Mouse (Mus musculus) hindbrain, embryonic 14.5 days (tissue): Measurements from ENCODE around the gene Cplx2. TPM values are rescaled to one million over a fixed set of nuclear protein-coding genes. Genes with fewer than 3 reads are reported as not detected.
A peak's percentile ranks its signal among the peaks of the same experiment; 100 is the strongest.

ENCODE experiments used
- ATAC-seq: fragments of 200-750 bp; cut with Nextera tagmentation; 2 replicates; pipeline ENCODE4 v1.8.0; 2017; ENCODE audit warnings: moderate number of reproducible peaks, mild to moderate bottlenecking, moderate TSS enrichment, moderate library complexity; ENCODE audit not compliant: low FRiP score
- DNase-seq: peaks from one replicate; pipeline ENCODE4 v3.0.0-alpha.2; 2015; ENCODE audit warnings: low spot score
- H3K27ac ChIP-seq: fragments of 300-500 bp; sonication (generic); 2 replicates; pipeline ENCODE4 v1.5.1; 2014; ENCODE audit warnings: mild to moderate bottlenecking, moderate library complexity
- H3K27me3 ChIP-seq: fragments of 300-500 bp; sonication (generic); 2 replicates; pipeline ENCODE4 v1.6.1; 2014; ENCODE audit warnings: mild to moderate bottlenecking, low read length, mixed read lengths; ENCODE audit not compliant: control insufficient read depth, insufficient read depth
- H3K36me3 ChIP-seq: fragments of 300-500 bp; sonication (generic); replicated peaks from 2 replicates; pipeline ENCODE4 v1.6.1; 2014; ENCODE audit not compliant: control insufficient read depth, insufficient read depth
- H3K4me1 ChIP-seq: fragments of 300-500 bp; sonication (generic); replicated peaks from 2 replicates; pipeline ENCODE4 v1.6.1; 2014; ENCODE audit warnings: antibody characterized with exemption, low read length, mixed read lengths; ENCODE audit not compliant: control insufficient read depth, insufficient read depth
- H3K4me2 ChIP-seq: fragments of 300-500 bp; sonication (generic); replicated peaks from 2 replicates; pipeline ENCODE4 v1.6.1; 2014; ENCODE audit warnings: mild to moderate bottlenecking, moderate library complexity
- H3K4me3 ChIP-seq: fragments of 300-500 bp; sonication (generic); replicated peaks from 2 replicates; pipeline ENCODE4 v1.5.1; 2014; ENCODE audit warnings: mild to moderate bottlenecking, low read length
- H3K9ac ChIP-seq: fragments of 300-500 bp; sonication (generic); 2 replicates; pipeline ENCODE4 v1.6.1; 2014
- H3K9me3 ChIP-seq: fragments of 300-500 bp; sonication (generic); 2 replicates; pipeline ENCODE4 v1.6.1; 2016; ENCODE audit warnings: low read length; ENCODE audit not compliant: control insufficient read depth
- WGBS: fragments of 180-500 bp; shearing (Covaris S2); extraction: QIAGEN DNeasy Blood & Tissue Kit; methylation state at CpG from one replicate; pipeline ENCODE4 v1.1.7; 2014; 5-methylcytosine and 5-hydroxymethylcytosine counted together
- polyA plus RNA-seq: library from polyadenylated mRNA; unstranded; fragments of >200 nt; fragmentation: Nextera tagmentation; extraction: Ambion mirVana; gene quantifications from 2 replicates; pipeline ENCODE4 v1.2.1, GENCODE M21; 2014

The Cplx2 gene
- polyA plus RNA-seq, 1 experiment from 2014 or later = 24.9 TPM

DNA sequence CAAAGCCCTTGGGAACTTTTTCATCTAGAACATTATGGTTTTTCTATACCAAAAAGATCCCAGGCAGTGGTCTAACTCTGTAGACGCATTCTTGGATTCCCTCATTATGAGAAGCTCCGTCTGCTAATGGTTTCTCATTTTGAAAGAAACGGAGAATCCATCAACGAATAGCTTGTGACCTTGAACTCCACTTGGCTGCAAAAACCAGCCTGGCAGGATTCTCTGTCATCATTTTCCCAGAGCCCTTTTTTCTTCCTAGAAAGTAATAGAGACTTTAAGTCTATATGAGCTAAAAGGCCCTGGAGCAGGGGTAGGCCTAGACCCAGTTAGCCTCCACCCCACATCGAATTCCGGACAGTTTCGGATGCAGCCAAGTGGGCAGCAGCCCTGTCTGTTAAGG, 5.6 kb downstream of the Cplx2 start:
- Histone ChIP-seq H3K4me3 (no peak overlapping the region), H3K27me3 (no peaks in the 10 kb centered on the region), H3K9me3 (no peaks in the 10 kb centered on the region), H3K4me1 (peaks cover 24% of the 10 kb centered on the region; the same call in 1 of the 2 replicates), H3K36me3 (0 out of 2 replicates have a peak, but pooled peaks cover 5% of the 10 kb centered on the region), H3K27ac (no peak overlapping the region), H3K9ac (no peak overlapping the region), H3K4me2 (no peak overlapping the region)
- no peak for ATAC-seq
- no peak for DNase-seq
- 80% methylated on average over 7 of the region's 7 CpGs for WGBS

DNA sequence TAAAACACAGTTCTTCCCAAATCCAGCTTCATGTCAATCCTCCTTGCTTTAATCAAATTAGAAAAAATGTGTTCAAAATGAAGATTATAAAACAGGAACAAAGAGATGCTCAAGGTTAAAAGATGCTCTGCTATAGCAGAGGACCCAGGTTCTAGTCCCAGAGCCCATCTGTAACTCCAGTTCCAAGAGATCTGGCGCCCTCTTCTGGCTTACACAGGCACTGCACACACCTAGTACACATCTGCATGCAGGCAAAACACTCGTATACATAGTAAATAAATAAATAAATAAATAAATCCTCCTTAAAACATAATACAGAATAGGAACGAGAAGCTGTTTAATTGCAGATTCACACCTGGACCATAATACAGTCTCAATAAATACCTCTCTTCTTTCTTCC, 6.9 kb downstream of the Cplx2 start:
- Histone ChIP-seq H3K27ac (no peak overlapping the region), H3K4me2 (no peak overlapping the region), H3K36me3 (0 out of 2 replicates have a peak, but pooled peaks cover 5% of the 10 kb centered on the region), H3K9me3 (no peaks in the 10 kb centered on the region), H3K9ac (no peak overlapping the region), H3K4me1 (peaks cover 14% of the 10 kb centered on the region; the same call in 1 of the 2 replicates), H3K4me3 (no peak overlapping the region), H3K27me3 (no peaks in the 10 kb centered on the region)
- ATAC-seq = no peak
- DNase-seq = no peak
- 69% methylated on average over 3 of the region's 3 CpGs for WGBS

DNA sequence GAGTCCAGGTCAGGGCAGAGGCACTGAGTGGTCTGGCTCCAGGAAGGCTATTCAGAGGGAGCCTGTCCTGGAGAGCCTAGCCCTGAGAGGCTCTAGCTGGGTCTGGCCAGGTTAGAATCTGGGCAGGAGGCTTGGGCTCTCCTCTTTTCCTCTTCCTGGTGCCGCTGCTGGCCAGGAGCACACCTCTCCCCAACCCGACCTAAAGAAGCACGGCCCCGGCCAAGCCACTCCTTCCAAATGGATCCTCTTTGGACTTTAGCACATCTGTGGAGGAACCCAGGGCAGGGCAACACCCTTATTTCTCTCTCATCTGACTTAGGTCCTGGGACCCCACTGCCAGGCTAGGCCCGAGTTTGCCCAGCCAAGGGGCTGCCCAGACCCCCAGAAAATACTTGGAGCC, 9.3 kb downstream of the Cplx2 start:
- WGBS = 86% methylated on average over 4 of the region's 5 CpGs
- no peak overlapping the region for H3K4me3 ChIP-seq
- DNase-seq = no peak
- H3K27me3 ChIP-seq = no peaks in the 10 kb centered on the region
- no peak overlapping the region for H3K9ac ChIP-seq
- H3K4me1 ChIP-seq = peaks cover 13% of the 10 kb centered on the region
- no peak overlapping the region for H3K4me2 ChIP-seq
- no peak overlapping the region for H3K27ac ChIP-seq
- no peaks in the 10 kb centered on the region for H3K9me3 ChIP-seq
- H3K36me3 ChIP-seq = 0 out of 2 replicates have a peak, but pooled peaks cover 5% of the 10 kb centered on the region
- no peak for ATAC-seq

GRCm38 (mm10) chr13:54381396-54381795, 10.2 kb downstream of the Cplx2 start:
- WGBS = 86% methylated on average over 8 of the region's 8 CpGs
- ATAC-seq (no peak), DNase-seq (no peak)
- no peaks in the 10 kb centered on the region for H3K9me3 ChIP-seq
- H3K27ac ChIP-seq = no peak overlapping the region
- H3K4me3 ChIP-seq = no peak overlapping the region
- H3K27me3 ChIP-seq = no peaks in the 10 kb centered on the region
- peaks cover 13% of the 10 kb centered on the region for H3K4me1 ChIP-seq
- no peak overlapping the region for H3K9ac ChIP-seq
- H3K36me3 ChIP-seq = 0 out of 2 replicates have a peak, but pooled peaks cover 5% of the 10 kb centered on the region
- H3K4me2 ChIP-seq = no peak overlapping the region

DNA sequence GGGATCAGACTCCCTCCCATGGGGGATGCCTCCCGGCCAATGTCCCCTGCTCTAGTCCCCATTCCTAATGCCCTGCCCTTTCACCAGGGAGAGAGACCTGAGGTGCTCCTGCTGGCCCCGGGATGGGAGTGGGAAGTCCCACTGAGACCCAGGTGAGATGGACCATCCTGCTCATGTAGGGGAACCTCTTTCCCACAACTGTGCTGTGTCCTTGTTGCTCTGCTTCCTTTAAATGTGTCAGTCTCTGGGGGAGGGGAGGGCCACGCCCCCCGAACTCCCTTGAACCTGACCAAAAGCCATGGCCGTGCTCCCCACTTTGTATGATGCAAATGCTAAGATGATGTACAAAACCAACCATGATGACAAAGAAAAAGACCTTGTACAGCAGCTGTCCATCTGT, 12.4 kb downstream of the Cplx2 start:
- ATAC-seq (no peak), DNase-seq (no peak)
- H3K9ac ChIP-seq = no peak overlapping the region
- H3K9me3 ChIP-seq = no peaks in the 10 kb centered on the region
- 0 out of 2 replicates have a peak, but pooled peaks cover 5% of the 10 kb centered on the region for H3K36me3 ChIP-seq
- WGBS = 88% methylated on average over 5 of the region's 5 CpGs
- H3K4me3 ChIP-seq = no peak overlapping the region
- H3K4me1 ChIP-seq = peaks cover 13% of the 10 kb centered on the region
- H3K27ac ChIP-seq = no peak overlapping the region
- H3K27me3 ChIP-seq = no peaks in the 10 kb centered on the region
- no peak overlapping the region for H3K4me2 ChIP-seq

- DNase-seq = no peak
- no peak for ATAC-seq
- no peak overlapping the region for H3K27ac ChIP-seq
- no peak overlapping the region for H3K9ac ChIP-seq
- no peaks in the 10 kb centered on the region for H3K36me3 ChIP-seq
- no peak overlapping the region for H3K4me3 ChIP-seq
- WGBS = 40% methylated on average over 5 of the region's 5 CpGs
- no peak overlapping the region for H3K4me2 ChIP-seq
- H3K4me1 ChIP-seq = peaks cover 13% of the 10 kb centered on the region
- no peaks in the 10 kb centered on the region for H3K9me3 ChIP-seq
- H3K27me3 ChIP-seq = no peaks in the 10 kb centered on the region
These were observed 13.4 kb downstream of the Cplx2 start for GRCm38 (mm10) chr13:54384518-54384917.

GRCm38 (mm10) chr13:54385008-54386004, 14.2 kb downstream of the Cplx2 start:
- 65% methylated on average over 19 of the region's 19 CpGs for WGBS
- H3K9me3 ChIP-seq = no peaks in the 10 kb centered on the region
- peaks cover 15% of the 10 kb centered on the region for H3K4me1 ChIP-seq
- no peak for DNase-seq
- H3K4me2 ChIP-seq = no peak overlapping the region
- no peak for ATAC-seq
- H3K9ac ChIP-seq = no peak overlapping the region
- H3K4me3 ChIP-seq = no peak overlapping the region
- H3K27ac ChIP-seq = no peak overlapping the region
- H3K36me3 ChIP-seq = no peaks in the 10 kb centered on the region
- no peaks in the 10 kb centered on the region for H3K27me3 ChIP-seq

DNA sequence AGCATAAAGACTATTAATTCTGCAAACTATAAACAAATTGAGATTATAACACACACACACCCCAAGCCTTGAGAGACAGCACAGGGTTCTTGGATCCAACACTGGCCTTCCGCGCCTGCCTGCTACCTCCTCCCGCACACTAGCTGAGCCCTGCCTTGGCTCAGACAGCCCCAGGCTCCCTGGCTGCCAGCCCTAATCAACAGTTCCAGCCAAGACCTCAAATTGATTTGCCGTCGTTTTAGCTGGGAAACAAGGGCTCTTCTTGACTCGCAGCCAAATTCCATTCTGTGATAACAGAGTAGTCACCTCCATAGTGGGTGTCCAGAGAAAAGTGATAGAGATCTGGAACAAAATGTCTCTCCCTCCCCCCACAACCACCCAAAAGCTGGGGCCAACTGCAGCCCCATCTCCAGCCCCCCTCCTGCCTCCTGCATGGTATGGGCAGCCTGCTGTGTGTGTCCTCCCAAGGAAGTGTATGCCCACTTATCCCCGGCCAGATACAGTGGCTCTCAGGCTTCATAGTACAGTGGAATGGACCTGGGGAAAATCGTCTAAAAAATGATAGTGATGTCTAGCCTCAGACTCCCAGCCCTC, 18.9 kb downstream of the Cplx2 start:
- ATAC-seq (peak; percentile 75), DNase-seq (peak; percentile 81)
- Histone ChIP-seq H3K27me3 (no peaks in the 10 kb centered on the region), H3K4me3 (no peak overlapping the region), H3K9ac (no peak overlapping the region), H3K4me1 (0 out of 2 replicates have a peak, but pooled peaks cover 5% of the 10 kb centered on the region), H3K9me3 (no peaks in the 10 kb centered on the region), H3K27ac (peak overlapping the region; percentile 68), H3K36me3 (no peaks in the 10 kb centered on the region), H3K4me2 (no peak overlapping the region)
- WGBS = 28% methylated on average over 8 of the region's 8 CpGs

DNA sequence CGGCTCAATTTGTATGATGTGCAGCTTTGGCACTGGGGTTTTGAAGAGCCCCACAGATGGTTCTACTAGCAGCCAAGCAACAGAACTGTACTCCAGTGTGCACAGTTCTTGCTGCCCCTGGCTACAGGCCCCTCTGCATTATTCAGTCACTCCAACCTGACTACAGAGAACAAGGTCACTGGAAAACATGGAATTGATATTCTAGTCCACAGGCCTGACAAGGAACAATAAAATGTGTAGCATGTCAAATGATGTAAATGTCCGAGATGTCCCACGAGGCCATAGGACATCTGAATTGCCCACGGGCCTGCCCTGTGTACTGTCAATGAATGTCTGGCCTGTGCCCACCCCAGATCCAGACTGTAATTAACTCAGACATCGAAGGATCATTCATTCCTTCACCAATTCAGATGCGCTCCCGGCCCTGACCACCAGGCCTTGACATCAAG, 19.4 kb downstream of the Cplx2 start:
- Histone ChIP-seq H3K27me3 (no peaks in the 10 kb centered on the region), H3K4me3 (no peak overlapping the region), H3K27ac (peak overlapping the region; percentile 68), H3K9me3 (no peaks in the 10 kb centered on the region), H3K36me3 (no peaks in the 10 kb centered on the region), H3K4me1 (0 out of 2 replicates have a peak, but pooled peaks cover 3% of the 10 kb centered on the region), H3K4me2 (no peak overlapping the region), H3K9ac (no peak overlapping the region)
- 53% methylated on average over 7 of the region's 7 CpGs for WGBS
- ATAC-seq (peak; percentile 71), DNase-seq (no peak)
